Mouse (Mus musculus) lung, postnatal 0 days (tissue): ENCODE measurements around the gene Slc16a7. TPM values are rescaled to one million over a fixed set of nuclear protein-coding genes. Genes with fewer than 3 reads are reported as not detected.
A peak's percentile ranks its signal among the peaks of the same experiment; 100 is the strongest.

ENCODE experiments used
- ATAC-seq: fragments of 200-750 bp; cut with Nextera tagmentation; 2 replicates; pipeline ENCODE4 v1.8.0; 2017; ENCODE audit warnings: moderate library complexity
- DNase-seq: peaks from one replicate; pipeline ENCODE4 v3.0.0-alpha.2; 2016; ENCODE audit warnings: low spot score
- H3K27ac ChIP-seq: fragments of 300-500 bp; sonication (generic); 2 replicates; pipeline ENCODE4 v1.5.1; 2014; ENCODE audit warnings: antibody characterized with exemption, mild to moderate bottlenecking, low read length, mixed read lengths
- H3K27me3 ChIP-seq: fragments of 300-500 bp; sonication (generic); replicated peaks from 2 replicates; pipeline ENCODE4 v1.6.1; 2014; ENCODE audit warnings: low read length, mixed read lengths; ENCODE audit not compliant: insufficient read depth
- H3K36me3 ChIP-seq: fragments of 300-500 bp; sonication (generic); 2 replicates; pipeline ENCODE4 v1.6.1; 2014; ENCODE audit warnings: low read length, mixed read lengths; ENCODE audit not compliant: insufficient read depth
- H3K4me1 ChIP-seq: fragments of 300-500 bp; sonication (generic); 2 replicates; pipeline ENCODE4 v1.6.1; 2014; ENCODE audit warnings: antibody characterized with exemption, low read depth, low read length, mixed read lengths; ENCODE audit not compliant: insufficient read depth
- H3K4me2 ChIP-seq: fragments of 300-500 bp; sonication (generic); replicated peaks from 2 replicates; pipeline ENCODE4 v1.6.1; 2014; ENCODE audit warnings: low read depth, mild to moderate bottlenecking, low read length, moderate library complexity, mixed read lengths
- H3K4me3 ChIP-seq: fragments of 300-500 bp; sonication (generic); 2 replicates; pipeline ENCODE4 v1.5.1; 2014; ENCODE audit warnings: low read depth, low read length
- H3K9ac ChIP-seq: fragments of 300-500 bp; sonication (generic); replicated peaks from 2 replicates; pipeline ENCODE4 v1.6.1; 2014; ENCODE audit warnings: low read depth, mild to moderate bottlenecking
- H3K9me3 ChIP-seq: fragments of 300-500 bp; sonication (generic); 2 replicates; pipeline ENCODE4 v1.6.1; 2016; ENCODE audit warnings: low read length, mixed read lengths
- CTCF ChIP-seq: IDR thresholded peaks from 2 replicates; pipeline ENCODE4 v1.5.1; 2016; ENCODE audit warnings: antibody characterized with exemption, mild to moderate bottlenecking
- EP300 ChIP-seq: IDR thresholded peaks from 2 replicates; pipeline ENCODE4 v1.6.1; 2016; ENCODE audit warnings: antibody characterized with exemption, mild to moderate bottlenecking, control low read depth
- WGBS: fragments of 180-500 bp; shearing (Covaris S2); extraction: QIAGEN DNeasy Blood & Tissue Kit; methylation state at CpG from one replicate; pipeline ENCODE4 v1.1.7; 2014; 5-methylcytosine and 5-hydroxymethylcytosine counted together
- polyA plus RNA-seq: library from polyadenylated mRNA; unstranded; fragments of >200 nt; fragmentation: Nextera tagmentation; extraction: Ambion mirVana; gene quantifications from 2 replicates; pipeline ENCODE4 v1.2.1, GENCODE M21; 2015

Gene Slc16a7
- polyA plus RNA-seq, 1 experiment from 2014 or later, result 6.1 TPM

DNA sequence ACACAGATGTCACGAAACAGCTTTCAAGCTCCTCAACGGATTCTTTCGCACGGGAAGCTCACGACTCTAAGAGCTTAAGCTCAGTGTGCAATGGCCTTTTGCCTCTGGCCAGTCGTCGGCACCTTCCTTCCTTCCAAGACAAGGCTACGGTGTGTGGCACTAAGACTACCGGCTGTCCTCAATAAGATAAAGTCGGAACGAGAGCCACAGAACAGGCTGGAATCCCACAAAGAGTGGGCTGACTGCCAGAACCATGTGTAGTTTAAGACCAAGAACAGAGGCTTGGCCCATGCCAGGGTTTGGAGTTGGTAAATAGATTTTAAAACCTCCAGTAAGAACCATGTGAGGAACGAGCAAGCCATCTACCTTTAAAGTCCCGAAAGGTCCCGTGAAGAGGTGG, 123.8 kb downstream of the Slc16a7 start:
- Histone ChIP-seq H3K4me1 (no peaks in the 10 kb centered on the region), H3K36me3 (no peaks in the 10 kb centered on the region), H3K27ac (no peak overlapping the region), H3K4me3 (no peak overlapping the region), H3K27me3 (no peaks in the 10 kb centered on the region), H3K9ac (no peak overlapping the region), H3K4me2 (peak overlapping the region; percentile 8; the same call in 1 of the 2 replicates), H3K9me3 (no peaks in the 10 kb centered on the region)
- TF ChIP-seq EP300, result no peak
- no peak for TF ChIP-seq CTCF
- ATAC-seq (no peak), DNase-seq (peak; percentile 24)
- WGBS, result 39% methylated on average over 14 of the region's 14 CpGs

GRCm38 (mm10) chr10:125264938-125265337, 124.3 kb downstream of the Slc16a7 start:
- DNase-seq (peak; percentile 76), ATAC-seq (peak; percentile 82)
- H3K36me3 ChIP-seq, result no peaks in the 10 kb centered on the region
- no peaks in the 10 kb centered on the region for H3K27me3 ChIP-seq
- no peaks in the 10 kb centered on the region for H3K4me1 ChIP-seq
- no peak overlapping the region for H3K9ac ChIP-seq
- H3K4me3 ChIP-seq, result no peak overlapping the region
- TF ChIP-seq EP300, result no peak
- TF ChIP-seq CTCF, result peak; percentile 90
- no peaks in the 10 kb centered on the region for H3K9me3 ChIP-seq
- H3K4me2 ChIP-seq, result no peak overlapping the region
- no peak overlapping the region for H3K27ac ChIP-seq
- WGBS, result 47% methylated on average over 4 of the region's 4 CpGs

DNA sequence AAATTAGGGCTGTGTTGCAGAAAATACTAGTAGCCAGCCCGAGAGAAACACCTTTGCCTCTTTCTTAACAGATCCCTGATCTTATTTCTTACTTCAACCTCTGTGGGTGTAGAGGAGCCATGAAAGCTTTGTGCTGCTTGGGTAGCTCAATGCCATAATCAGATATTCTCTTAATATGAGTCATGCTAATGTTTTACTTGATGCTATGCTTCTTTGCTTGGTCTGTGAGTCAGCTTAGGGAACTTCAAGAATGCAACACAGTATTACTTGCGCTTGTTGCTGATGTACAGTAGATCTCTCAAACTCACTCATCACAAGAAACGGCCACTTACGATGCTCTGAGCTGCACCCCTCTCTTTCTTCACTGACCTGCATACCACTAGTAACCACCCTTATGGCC, 133.4 kb downstream of the Slc16a7 start:
- Histone ChIP-seq H3K9me3 (no peaks in the 10 kb centered on the region), H3K9ac (no peak overlapping the region), H3K27ac (no peak overlapping the region), H3K36me3 (no peaks in the 10 kb centered on the region), H3K27me3 (no peaks in the 10 kb centered on the region), H3K4me1 (no peaks in the 10 kb centered on the region), H3K4me2 (no peak overlapping the region), H3K4me3 (no peak overlapping the region)
- no peak for DNase-seq
- 86% methylated on average over 4 of the region's 4 CpGs for WGBS
- no peak for ATAC-seq
- TF ChIP-seq EP300, result no peak
- no peak for TF ChIP-seq CTCF

DNA sequence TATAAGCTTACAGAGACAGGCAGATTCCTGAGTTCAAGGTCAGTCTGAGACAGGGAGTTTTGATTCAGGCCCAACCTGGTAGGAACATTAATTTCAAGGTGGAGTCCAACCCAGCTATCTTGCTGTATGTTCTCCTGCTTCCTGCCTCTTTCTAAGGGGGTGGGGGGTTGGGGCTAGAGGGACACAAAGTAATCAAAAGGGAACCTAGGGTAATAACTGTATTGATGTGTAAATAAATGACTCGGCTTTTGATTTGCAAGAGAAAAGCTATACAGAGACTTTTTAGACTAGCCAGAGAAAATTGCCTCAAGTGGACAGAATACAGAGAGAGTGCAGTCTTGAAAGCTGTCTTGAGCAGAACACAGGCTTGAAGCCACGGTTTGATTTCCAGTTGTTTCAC, 174.7 kb downstream of the Slc16a7 start:
- no peak for DNase-seq
- no peak for TF ChIP-seq EP300
- no peak for TF ChIP-seq CTCF
- Histone ChIP-seq H3K27ac (no peak overlapping the region), H3K4me1 (no peaks in the 10 kb centered on the region), H3K27me3 (no peaks in the 10 kb centered on the region), H3K4me3 (no peak overlapping the region), H3K4me2 (no peak overlapping the region), H3K36me3 (no peaks in the 10 kb centered on the region), H3K9ac (no peak overlapping the region), H3K9me3 (no peaks in the 10 kb centered on the region)
- 63% methylated on average over 2 of the region's 2 CpGs for WGBS
- ATAC-seq, result no peak

GRCm38 (mm10) chr10:125213805-125214204, 175.5 kb downstream of the Slc16a7 start:
- Histone ChIP-seq H3K27ac (no peak overlapping the region), H3K9me3 (no peaks in the 10 kb centered on the region), H3K9ac (no peak overlapping the region), H3K4me2 (no peak overlapping the region), H3K27me3 (no peaks in the 10 kb centered on the region), H3K4me1 (no peaks in the 10 kb centered on the region), H3K4me3 (no peak overlapping the region), H3K36me3 (no peaks in the 10 kb centered on the region)
- TF ChIP-seq EP300 (no peak), CTCF (no peak)
- DNase-seq (no peak), ATAC-seq (no peak)
- 85% methylated on average over 3 of the region's 3 CpGs for WGBS

GRCm38 (mm10) chr10:125187544-125187943, 201.7 kb downstream of the Slc16a7 start:
- Histone ChIP-seq H3K27ac (no peak overlapping the region), H3K9me3 (no peaks in the 10 kb centered on the region), H3K4me3 (no peak overlapping the region), H3K9ac (no peak overlapping the region), H3K36me3 (no peaks in the 10 kb centered on the region), H3K4me1 (no peaks in the 10 kb centered on the region), H3K27me3 (no peaks in the 10 kb centered on the region), H3K4me2 (no peak overlapping the region)
- DNase-seq (no peak), ATAC-seq (no peak)
- 55% methylated on average over 5 of the region's 5 CpGs for WGBS
- TF ChIP-seq EP300, result no peak
- TF ChIP-seq CTCF, result no peak

- no peaks in the 10 kb centered on the region for H3K9me3 ChIP-seq
- ATAC-seq, result no peak
Measured at GRCm38 (mm10) chr10:125185387-125185786, 203.9 kb downstream of the Slc16a7 start.

More at GRCm38 (mm10) chr10:125185387-125185786, 203.9 kb downstream of the Slc16a7 start:
- TF ChIP-seq EP300 (no peak), CTCF (no peak)
- Histone ChIP-seq H3K4me3 (no peak overlapping the region), H3K9ac (no peak overlapping the region), H3K4me2 (no peak overlapping the region), H3K36me3 (no peaks in the 10 kb centered on the region), H3K27ac (no peak overlapping the region), H3K27me3 (no peaks in the 10 kb centered on the region), H3K4me1 (no peaks in the 10 kb centered on the region)
- WGBS, result 88% methylated on average over 4 of the region's 4 CpGs
- DNase-seq, result no peak
